Mouse (Mus musculus): ENCODE data around the gene Selplg. TPM values are rescaled to one million over a fixed set of nuclear protein-coding genes. Genes with fewer than 3 reads are reported as not detected.

Selplg gene
- total RNA-seq, 2 experiments from 2014 or later: 2.5 to 4.1 TPM

DNA sequence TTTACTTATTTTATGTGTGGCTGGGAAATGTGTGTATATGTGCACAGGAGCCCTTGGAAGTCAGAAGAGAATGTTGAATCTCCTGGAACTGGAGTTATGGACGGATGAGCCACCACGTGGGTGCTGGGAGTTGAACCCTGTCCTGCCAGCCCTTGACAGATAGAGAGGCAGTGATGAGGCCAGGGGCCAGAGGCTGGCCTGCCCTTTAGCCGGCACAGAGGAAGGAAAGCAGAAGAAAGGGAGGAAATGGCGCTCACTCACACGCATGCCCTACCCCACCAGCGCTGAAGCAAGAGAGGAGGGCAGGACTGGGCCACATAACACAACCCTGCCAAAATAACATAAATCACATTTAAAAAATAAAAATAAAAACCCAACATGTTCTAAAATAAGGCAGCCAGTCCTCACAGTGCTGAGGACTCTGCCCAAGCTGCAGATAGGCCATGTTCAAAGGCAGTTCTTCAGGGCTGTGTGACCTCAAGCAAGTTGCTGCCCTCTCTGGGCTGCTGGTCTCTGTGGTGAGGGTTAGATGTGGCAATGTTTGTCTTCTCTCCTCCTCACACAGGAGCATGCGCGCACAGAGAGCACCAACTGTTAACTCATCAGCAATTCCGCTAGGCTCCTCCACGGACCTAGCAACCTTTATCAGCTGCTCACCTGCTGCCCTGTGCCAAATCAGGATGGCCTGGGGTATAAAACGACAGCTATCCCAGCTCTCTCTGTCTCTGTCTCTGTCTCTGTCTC, 41.8 kb downstream of the Selplg start:
- DNase-seq: peak in 1 of 2 experiments; percentile 46

DNA sequence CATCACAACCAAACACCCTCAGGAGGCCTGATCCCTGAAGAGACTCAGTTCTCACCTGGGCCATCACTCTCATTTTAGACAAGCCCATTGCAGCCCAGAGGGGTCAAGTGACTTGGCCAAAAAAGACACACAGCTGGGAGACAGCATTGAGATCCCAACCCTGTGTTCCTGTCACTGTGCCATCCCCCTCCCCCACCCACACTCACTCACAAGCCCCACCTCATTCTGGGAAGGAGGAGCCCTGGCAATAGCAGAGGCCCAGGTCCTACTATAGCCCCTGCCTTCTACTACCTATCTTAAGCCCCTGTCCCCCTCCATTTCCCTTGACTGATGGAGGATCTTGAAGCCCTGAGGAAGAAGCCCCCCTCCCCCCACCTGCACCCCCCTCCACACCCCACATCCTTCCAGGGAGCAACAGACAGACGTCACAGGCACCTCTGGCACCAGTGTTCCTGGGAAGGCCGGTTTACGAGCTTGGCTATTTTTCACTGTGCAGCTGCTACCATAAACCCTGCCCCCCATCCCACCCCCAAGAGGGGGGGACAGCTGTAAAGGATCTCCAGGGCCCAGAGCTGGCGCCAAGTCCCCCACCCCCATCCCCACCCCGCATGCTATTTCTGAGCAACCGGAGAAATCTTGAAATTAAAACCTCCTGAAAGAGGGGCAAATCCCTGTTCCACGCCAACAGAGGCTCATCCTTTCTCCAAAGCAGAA, 43.2 kb downstream of the Selplg start:
- peak in 1 of 2 experiments; percentile 29 for DNase-seq

DNA sequence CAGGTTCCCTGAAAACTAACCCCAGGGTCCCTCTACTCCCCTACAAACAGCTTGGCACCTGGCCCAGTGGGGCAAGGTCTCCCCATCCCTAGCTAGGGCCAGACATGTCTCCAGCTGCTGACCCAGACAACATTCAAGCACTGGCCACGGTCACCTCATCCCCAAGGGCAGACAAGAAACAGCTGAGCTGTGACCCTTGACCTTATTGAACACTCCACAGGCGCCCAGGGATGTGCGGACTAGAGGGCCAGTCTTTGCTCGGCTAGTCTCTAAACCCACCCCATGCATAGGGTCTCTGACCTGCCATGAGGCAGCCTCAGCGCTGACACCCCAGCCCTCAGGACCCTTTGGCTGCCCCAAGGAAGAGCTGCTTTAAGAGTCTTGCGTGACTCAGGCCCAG, 43.8 kb downstream of the Selplg start:
- no peak for DNase-seq

DNA sequence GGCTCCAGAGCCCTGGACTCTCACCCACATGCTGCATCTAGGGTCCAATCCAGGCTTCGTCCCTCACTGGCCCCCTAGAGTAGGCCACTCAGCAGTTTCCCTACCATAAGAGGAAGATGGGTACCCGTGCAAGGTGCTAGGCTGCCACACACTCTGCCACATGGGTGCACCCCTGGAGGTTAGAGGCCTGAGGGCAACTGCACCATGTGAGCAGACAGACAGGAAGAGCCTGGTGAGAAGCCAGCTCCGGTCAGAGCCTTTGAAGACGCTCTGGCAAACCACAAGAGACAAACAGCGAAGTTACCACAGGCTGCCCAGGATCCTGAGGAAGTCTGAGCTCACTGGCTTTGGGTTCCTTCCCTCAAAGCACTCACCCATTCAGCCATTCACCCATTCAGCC, 45.5 kb downstream of the Selplg start:
- DNase-seq: no peak

DNA sequence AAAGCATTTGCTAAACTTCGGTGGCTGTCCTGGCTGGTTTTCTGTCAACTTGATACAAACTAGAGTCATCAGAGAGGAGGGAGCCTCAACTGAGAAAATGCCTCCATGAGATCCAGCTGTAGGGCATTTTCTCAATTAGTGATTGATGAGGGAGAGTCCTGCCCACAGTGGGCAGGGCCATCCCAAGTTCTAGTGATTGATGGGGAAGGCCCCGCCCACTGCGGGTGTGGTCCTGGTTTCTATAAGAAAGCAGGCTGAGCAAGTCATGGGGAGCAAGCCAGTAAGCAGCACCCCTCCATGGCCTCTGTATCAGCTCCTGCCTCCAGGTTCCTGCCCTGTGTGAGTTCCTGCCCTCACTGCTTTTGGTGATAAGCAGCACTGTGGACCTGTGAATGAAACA, 48.3 kb downstream of the Selplg start:
- peak in 1 of 2 experiments; percentile 31 for DNase-seq

DNA sequence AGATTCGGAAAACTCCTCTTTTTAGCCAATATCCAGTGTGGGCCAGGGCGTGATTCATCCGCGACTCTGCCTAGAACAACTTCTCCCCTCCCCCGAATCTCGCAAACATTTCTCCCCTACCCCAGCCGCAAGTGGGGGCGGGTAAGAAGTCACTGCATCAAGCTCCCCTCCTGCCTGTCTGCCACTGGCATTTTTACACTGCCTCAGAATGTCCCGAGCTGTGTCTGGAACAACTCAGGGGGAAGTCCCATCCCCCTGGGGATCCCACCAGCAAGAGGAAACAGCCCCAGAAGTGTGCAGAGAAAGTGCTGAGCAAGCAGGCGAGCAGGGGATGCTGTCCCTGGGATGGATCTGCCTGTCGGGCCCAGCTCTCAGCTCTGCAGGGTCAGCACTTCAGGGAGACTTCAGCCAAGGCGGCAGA, 48.9 kb downstream of the Selplg start:
- DNase-seq: peak in 1 of 2 experiments; percentile 63

DNA sequence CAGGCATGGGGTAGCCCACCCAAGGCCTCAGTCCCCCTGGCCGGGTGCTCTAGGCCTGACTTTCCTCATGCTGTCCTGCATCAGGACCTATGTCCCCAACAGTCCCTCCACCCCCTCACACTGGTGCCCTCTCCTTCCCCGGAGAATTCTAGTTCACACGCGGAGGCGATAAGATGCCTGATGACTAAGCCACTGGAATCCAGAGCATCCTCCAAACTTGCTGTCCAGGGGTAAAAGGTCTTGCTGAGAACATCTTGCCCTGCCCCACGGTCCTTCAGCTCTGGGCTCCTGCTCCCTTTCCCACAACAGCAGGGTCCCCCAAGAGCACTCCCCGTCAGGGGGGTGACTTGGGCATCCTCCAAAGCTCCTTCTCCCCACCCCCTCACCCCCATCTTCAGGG, 49.8 kb downstream of the Selplg start:
- DNase-seq: no peak

DNA sequence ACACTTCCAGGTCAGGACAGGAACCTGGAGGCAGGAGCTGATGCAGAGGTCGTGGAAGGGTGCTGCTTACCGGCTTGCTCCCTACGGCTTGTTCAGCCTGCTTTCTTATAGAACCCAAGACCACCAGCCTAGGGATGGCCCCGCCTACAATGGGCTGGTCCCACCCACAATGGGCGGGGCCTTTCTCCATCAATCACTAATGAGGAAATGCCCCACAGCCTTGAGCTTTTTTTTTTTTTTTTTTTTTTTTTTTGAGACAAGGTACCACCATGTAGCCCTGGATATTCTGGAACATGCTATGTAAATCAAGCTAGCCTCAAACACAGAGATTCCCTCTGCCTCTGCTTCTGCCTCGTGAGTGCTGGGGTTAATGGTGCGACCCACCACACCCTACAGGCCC, 50.6 kb downstream of the Selplg start:
- no peak for DNase-seq

DNA sequence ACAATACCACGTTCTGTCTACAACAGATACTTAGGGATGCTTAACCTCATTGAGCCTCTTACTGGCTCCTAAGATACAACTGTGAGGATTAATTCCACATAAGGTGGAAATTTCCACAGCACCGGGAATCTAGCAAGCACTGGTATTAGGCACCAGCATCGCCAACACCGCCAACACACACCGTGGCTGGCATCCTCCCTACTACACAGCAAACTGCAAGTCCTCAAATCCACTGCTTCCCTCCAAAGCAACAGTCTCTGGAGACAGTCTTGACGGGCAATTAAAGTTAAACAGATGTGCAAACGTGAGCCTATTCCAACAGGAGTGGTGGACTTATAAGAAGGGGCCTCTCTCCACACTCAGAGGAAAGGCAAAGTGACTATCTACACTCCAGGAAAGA, 51.2 kb downstream of the Selplg start:
- DNase-seq: no peak

DNA sequence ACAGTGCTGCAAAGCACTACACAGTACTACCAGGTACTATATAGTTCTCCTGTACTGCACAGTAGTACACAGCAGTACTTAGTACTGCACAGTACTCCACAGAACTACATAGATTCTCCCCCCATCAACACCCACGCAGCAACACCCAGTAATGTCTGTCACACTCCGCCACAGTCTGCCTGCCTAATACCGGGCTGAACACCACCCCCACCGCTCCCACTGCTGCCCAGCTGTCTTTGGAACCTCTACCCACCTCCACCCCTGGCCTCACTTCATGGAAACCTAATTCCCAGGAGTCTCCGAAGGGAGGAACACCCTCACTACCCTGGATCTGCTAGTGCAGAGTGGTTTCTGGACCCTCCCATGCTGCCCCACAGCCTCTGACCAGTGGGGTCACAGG, 51.7 kb downstream of the Selplg start:
- no peak for DNase-seq

DNA sequence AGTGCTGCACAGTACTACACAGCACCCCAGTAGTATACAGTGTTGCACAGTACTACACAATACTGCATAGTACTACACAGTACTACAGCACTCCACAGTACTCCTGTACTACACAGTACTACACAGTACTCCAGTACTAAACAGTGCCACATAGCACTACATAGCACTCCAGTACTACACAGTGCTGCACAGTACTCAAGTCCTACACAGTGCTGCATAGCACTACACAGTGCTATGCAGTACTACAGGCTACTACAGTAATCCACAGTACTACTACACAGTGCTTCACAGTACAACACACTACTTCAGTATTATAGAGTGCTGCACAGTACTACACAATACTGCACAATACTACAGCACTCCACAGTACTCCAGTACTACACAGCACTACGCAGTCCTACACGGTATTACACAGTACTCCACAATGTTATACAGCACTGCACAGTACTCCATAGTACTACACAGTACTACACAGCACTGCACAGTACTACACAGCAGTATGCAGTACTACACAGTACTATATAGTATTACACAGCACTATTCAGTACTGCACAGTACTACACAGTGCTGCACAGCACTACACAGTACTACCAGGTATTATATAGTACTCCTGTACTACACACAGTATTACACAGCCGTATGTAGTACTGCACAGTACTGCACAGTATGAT, 52.2 kb downstream of the Selplg start:
- no peak for DNase-seq

DNA sequence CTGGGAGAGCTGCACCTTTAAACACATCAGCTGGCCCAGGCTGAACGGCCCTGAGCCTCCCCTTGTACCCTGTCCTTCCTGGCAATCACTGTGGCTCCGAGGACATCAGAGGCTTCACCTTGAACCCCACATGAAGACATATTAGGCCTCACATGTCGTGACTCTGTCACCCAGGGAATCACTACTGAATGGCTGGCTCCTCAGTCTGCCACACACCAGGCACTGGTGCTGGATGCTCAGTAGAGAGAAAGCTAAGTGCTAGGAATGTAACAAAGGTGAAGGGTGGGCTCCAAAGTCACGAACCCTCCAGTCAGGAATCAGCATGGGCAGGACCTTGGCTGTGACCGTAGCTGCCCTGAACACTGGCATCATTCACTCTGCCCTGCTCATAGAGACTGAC, 52.9 kb downstream of the Selplg start:
- peak; percentile 57 to 59 for DNase-seq

DNA sequence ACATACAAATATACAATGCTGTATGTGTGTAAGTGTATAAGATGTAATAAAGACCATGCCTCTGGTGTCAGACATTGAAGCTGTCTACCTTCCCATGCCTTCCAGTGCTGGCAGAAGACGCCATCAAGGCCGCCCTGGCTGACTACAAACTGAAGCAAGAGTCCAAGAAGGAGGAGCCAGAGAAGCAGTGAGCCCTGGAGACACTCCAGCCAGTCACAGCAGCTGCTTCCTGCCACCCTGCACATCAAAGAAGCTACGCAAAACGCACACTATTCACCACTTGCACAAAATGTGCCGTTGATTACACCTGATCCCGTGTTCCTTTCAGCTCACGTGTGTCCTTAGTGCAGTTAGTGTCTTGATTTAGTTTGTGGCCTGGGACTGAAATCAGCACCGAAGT, 54.7 kb downstream of the Selplg start:
- peak; percentile 70 to 73 for DNase-seq

DNA sequence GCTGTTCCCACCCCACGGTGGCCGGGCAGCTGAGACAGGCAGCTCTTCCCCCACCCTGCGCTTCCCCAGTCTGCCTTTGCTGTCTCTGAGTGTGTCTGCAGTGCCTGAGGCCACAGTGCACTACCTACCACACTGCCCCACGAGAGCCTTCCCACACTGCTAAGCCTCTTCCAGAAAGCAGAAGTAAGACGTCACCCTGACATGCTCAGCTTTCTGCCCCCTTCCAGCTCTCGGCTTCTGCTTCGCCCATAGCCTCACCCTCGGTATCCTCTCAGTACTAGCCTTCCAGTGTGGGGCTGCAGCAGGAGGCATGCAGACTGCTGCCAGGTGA, 55.6 kb downstream of the Selplg start:
- peak in 1 of 2 experiments; percentile 27 for DNase-seq

DNA sequence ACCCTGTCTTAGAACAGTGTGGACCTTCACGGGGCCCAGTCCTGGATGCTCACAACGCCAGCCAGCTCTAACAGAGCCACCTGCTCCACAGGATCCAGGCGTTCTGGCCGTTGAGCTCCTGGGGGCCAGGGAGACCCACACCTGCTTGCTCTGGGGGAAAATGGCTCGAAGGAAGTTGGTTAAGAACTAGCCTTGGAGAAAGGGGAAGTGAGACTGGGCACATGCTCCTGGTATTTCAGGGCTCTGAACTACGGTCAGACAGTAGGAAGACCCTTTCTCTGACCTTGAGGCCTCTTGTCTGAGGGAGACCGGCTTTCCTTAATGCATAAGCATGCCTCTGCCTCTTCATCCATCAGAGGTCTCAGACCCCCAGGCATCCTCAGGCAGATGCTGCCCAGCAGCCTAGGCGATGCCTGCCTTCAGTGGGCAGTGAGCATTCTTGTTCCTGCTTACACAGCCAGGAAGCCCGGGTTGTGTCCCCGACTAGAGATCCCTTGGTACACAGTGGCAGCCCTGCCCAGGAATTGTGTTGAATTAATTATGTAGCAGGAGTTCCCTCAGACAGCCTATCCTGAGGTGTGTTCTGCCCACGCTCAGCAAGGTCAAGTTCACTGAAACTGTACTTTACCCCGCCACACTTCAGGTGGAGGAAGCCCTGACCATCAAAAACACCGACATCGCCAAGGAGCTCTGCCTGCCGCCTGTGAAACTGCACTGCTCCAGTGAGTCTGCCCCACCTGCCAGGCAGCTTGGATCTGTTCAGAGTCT, 56.1 kb downstream of the Selplg start:
- no peak for DNase-seq

DNA sequence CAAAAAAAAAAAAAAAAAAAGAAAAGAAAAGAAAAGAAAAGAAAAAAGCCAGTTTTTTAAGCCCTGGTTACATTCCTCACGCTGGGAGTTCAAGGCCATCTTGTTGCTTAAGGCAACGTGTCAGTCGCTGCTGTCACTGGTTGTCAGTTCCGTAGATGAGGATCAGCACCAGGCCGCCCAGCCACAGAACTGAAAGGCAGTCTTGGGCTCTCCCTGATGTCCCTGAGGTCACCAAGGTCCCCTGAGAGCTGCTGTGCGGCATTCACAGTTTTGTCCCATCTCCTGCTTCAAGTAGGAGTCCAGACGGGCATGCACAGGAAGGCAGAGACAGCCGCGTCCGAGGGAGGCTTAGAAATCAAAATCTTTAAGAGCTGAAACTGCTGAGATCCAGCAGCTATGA, 56.9 kb downstream of the Selplg start:
- DNase-seq: no peak

DNA sequence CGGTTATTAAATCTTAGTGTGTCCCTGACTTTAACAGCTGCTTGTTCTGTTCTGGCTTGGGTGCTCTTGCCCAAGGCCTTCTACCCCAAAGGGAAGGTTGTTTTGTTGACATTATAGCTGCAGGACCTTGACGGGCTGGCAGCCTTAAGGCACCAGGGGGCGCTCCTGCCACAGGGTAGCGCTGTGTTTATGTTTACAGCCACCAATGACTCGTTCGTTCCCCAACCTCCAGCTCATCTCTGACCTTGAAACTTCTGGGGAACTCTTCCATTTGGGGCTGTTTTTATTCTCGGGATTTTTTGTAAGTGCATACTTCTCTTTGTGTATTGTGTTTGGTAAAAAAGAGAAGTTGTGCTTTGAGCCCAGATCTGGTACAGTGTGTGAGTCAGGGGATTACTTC, 58.8 kb downstream of the Selplg start:
- peak; percentile 96 to 97 for DNase-seq

DNA sequence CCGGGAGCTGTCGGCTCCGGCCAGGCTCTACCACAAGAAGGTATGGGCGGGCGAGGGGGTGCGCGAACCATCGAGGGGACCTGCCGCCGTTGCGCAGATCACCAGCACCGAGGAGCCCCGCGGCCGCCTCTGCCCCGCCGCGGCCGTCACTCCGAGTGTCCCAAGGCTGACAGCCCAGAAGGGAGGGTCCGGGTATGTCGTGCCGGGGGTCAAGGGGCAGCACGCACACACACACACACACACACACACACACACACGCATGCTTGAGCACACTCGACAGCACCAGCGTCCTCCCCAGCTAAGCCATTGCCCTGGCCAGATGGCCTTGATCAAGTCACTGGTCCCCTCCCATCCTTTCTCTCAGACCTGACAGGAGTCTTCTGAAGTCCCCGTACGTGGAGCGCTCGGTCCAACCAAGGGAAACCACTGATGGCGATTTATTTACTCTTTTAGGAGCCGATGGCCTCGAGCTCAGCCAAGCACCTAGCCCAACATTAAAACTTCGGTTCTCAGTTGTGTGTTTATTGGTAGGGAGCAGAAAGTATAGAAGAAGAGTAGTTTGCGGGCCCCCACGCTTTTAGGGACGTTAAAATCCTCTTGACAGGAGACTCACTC, 59.4 kb downstream of the Selplg start:
- DNase-seq: peak in 1 of 2 experiments; percentile 39

DNA sequence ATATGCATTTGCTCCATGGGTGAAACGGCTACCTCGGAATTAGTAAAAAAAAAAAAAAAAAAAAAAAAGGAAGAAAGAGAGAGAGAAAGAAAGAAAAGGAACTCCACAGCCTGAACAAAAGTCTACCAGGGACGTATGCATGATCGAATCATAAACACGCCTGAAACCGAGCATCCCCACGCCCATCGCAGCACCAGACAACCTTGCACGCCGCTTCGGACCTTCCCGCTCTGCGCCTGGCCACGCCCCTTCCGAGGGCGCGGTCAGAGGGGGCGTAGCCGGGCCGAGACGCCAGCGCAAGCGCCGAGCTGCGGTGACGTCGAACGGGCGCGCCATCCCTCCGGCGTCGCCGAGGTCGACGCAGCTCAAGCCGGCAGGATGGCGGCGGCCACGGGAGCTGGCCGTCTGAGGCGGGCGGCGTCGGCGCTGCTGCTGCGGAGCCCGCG, 60.0 kb downstream of the Selplg start, which contains the start of the genes Sart3 and Iscu:
Gene Sart3, minus strand, starts transcription at position 61 of the 446 bp plus-strand sequence.
Gene Iscu, plus strand, starts transcription at position 299 of the 446 bp plus-strand sequence.
- DNase-seq: peak; percentile 97 to 98

DNA sequence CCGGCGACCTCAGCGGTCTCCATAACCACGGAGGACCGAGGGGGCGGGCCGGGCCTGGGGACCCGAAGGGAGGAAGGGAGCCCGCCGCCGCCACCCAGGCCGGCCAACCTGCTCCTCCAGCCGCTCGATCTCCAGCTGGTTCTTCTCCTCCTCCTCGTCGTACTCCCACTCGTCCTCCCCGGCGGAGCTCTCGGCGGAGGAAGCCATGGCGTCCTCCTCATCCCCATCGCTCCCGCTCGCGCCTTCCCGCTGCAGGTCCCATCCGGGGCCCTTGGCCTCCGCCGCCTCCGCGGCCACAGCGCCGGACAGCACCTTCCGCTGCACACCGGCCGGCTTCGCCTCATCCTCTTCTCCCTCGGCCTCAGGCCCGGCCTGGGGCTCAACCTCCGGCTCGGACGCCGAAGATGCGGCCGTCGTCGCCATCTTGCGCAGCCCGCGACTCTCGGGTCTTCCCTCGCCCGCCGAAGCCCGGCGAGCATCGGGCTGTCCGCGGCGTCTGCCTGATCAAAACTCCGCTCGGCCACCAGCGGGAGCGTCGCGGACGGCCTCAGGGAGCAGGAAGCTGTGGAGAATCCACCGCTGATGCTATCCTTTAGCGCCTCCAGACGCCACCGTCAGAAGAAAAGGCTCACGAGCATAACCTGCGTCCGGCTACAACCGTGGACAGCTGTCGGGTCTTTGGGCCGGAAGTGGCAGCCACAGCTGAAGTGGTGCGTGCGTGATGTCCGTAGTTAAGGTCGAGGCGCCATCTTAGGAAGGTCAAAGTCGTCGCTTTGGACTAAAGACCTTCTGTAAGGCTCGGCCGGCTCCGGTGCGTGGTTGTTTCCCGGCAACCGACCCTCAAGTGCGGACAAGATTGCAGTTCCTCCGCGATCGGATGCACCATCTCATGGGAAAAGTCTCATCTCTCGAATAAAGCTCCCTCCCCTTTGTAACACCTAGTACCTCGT, 61.0 kb downstream of the Selplg start:
- peak; percentile 86 for DNase-seq

DNA sequence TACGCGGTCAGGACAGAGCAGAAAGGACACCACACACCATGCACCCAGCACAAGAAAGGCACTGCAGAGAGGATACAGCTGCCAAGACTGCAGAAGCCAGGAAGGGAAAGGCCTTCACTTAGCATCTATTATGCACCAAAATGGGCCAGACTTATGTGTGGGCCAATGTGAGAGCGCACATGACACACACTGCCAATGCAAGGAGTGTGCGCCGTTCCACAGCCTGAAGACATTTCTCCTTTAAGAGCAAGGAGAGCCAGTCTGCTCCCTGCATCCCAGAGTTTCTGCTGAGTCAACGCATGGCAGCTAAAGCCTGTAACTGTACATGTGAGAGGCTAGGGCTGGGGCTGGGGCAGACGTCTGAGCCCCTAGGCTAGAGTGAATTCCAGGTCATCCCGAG, 63.6 kb downstream of the Selplg start:
- no peak for DNase-seq
